8 mouse cellular contexts compared by ENCODE assay signal in genomic region chr4:81564446-81564845, GRCm38 (mm10).
DNase-seq lines count a peak whose midpoint lies in the region; ATAC-seq and TF ChIP-seq lines count a peak whose summit lies in the region.

No protein-coding gene starts in this region.

- H3K9ac ChIP-seq in intestine, postnatal 0 days (ENCODE audit: low read depth, low read length), result no peak overlapping the region
- no peak overlapping the region for H3K9ac ChIP-seq in intestine, embryonic 15.5 days
- no peak overlapping the region for H3K9ac ChIP-seq in forebrain, embryonic 14.5 days (ENCODE audit: low read length)
- H3K9ac ChIP-seq in midbrain, embryonic 15.5 days, result no peak overlapping the region

- ATAC-seq in intestine, postnatal 0 days, result no peak
- ATAC-seq in intestine, embryonic 15.5 days, result no peak
- no peak for ATAC-seq in forebrain, embryonic 14.5 days
- ATAC-seq in midbrain, embryonic 15.5 days (replicated peaks), result no peak

- no peak overlapping the region for H3K4me3 ChIP-seq in intestine, postnatal 0 days (ENCODE audit: low read depth, low read length)
- H3K4me3 ChIP-seq in intestine, embryonic 15.5 days (replicated peaks), result no peak overlapping the region
- H3K4me3 ChIP-seq in forebrain, embryonic 14.5 days (ENCODE audit: low read depth, low read length), result no peak overlapping the region
- H3K4me3 ChIP-seq in midbrain, embryonic 15.5 days, result no peak overlapping the region

- no peaks in the 10 kb centered on the region for H3K27me3 ChIP-seq in intestine, postnatal 0 days (replicated peaks; ENCODE audit: control insufficient read depth, insufficient read depth, low read length)
- H3K27me3 ChIP-seq in intestine, embryonic 15.5 days (replicated peaks), result no peaks in the 10 kb centered on the region
- H3K27me3 ChIP-seq in forebrain, embryonic 14.5 days (replicated peaks; ENCODE audit: control insufficient read depth, insufficient read depth, low read length), result 0 out of 2 replicates have a peak, but pooled peaks cover 2% of the 10 kb centered on the region
- 0 out of 2 replicates have a peak, but pooled peaks cover 5% of the 10 kb centered on the region for H3K27me3 ChIP-seq in midbrain, embryonic 15.5 days (replicated peaks)

- no peak overlapping the region for H3K27ac ChIP-seq in intestine, postnatal 0 days (ENCODE audit: low read depth, low read length)
- H3K27ac ChIP-seq in intestine, embryonic 15.5 days, result no peak overlapping the region
- no peak overlapping the region for H3K27ac ChIP-seq in forebrain, embryonic 14.5 days (ENCODE audit: low read depth, low read length)
- no peak overlapping the region for H3K27ac ChIP-seq in midbrain, embryonic 15.5 days

- 6% methylated on average over 6 of the region's 6 CpGs for WGBS in intestine, postnatal 0 days
- 8% methylated on average over 6 of the region's 6 CpGs for WGBS in intestine, embryonic 15.5 days
- 5% methylated on average over 6 of the region's 6 CpGs for WGBS in forebrain, embryonic 14.5 days
- WGBS in midbrain, embryonic 15.5 days, result 5% methylated on average over 6 of the region's 6 CpGs

- H3K9me3 ChIP-seq in intestine, postnatal 0 days (ENCODE audit: control insufficient read depth), result no peaks in the 10 kb centered on the region
- H3K9me3 ChIP-seq in intestine, embryonic 15.5 days, result no peaks in the 10 kb centered on the region
- no peaks in the 10 kb centered on the region for H3K9me3 ChIP-seq in forebrain, embryonic 14.5 days (replicated peaks; ENCODE audit: control insufficient read depth, low read length)
- H3K9me3 ChIP-seq in midbrain, embryonic 15.5 days, result no peaks in the 10 kb centered on the region

- no peaks in the 10 kb centered on the region for H3K4me1 ChIP-seq in intestine, postnatal 0 days (replicated peaks; ENCODE audit: control insufficient read depth, insufficient read depth, low read length)
- no peaks in the 10 kb centered on the region for H3K4me1 ChIP-seq in intestine, embryonic 15.5 days (replicated peaks)
- peaks cover 45% of the 10 kb centered on the region for H3K4me1 ChIP-seq in forebrain, embryonic 14.5 days (ENCODE audit: control insufficient read depth, insufficient read depth, low read length)
- peaks cover 33% of the 10 kb centered on the region for H3K4me1 ChIP-seq in midbrain, embryonic 15.5 days

- H3K36me3 ChIP-seq in intestine, postnatal 0 days (ENCODE audit: control insufficient read depth, insufficient read depth), result no peaks in the 10 kb centered on the region
- H3K36me3 ChIP-seq in intestine, embryonic 15.5 days, result no peaks in the 10 kb centered on the region
- no peaks in the 10 kb centered on the region for H3K36me3 ChIP-seq in forebrain, embryonic 14.5 days (ENCODE audit: control insufficient read depth, insufficient read depth, low read length)
- H3K36me3 ChIP-seq in midbrain, embryonic 15.5 days (replicated peaks), result no peaks in the 10 kb centered on the region

- no peak overlapping the region; the same call in 1 of the 2 replicates for H3K4me2 ChIP-seq in intestine, postnatal 0 days (replicated peaks; ENCODE audit: low read depth)
- no peak overlapping the region for H3K4me2 ChIP-seq in intestine, embryonic 15.5 days (replicated peaks)
- H3K4me2 ChIP-seq in forebrain, embryonic 14.5 days (ENCODE audit: low read length), result peak overlapping the region; percentile 28; the same call in 1 of the 2 replicates
- peak overlapping the region; percentile 37 for H3K4me2 ChIP-seq in midbrain, embryonic 15.5 days

- DNase-seq in MN1 (ENCODE audit: low spot score), result peak; percentile 44
- DNase-seq in forebrain, embryonic 14.5 days (ENCODE audit: low spot score), result peak; percentile 81
- no peak for DNase-seq in urinary bladder, postnatal 14 days (ENCODE audit: low spot score)
- no peak for DNase-seq in right cerebral cortex, adult 18-20 months
- DNase-seq in gastrocnemius, postnatal 10 days, result no peak

- peak; percentile 68 for TF ChIP-seq CTCF in intestine, postnatal 0 days (IDR thresholded peaks at IDR 0.05; ENCODE audit: low read depth)

Comparison
In these comparisons a context has a peak if more than half of its experiments do, and no peak if none do; other contexts are left out.
1. H3K4me2 ChIP-seq: peak in forebrain, embryonic 14.5 days (single experiment) and midbrain, embryonic 15.5 days (single experiment); none in intestine, postnatal 0 days (single experiment) and intestine, embryonic 15.5 days (single experiment).
2. DNase-seq: peak in MN1 (single experiment) and forebrain, embryonic 14.5 days (single experiment); none in urinary bladder, postnatal 14 days (single experiment), right cerebral cortex, adult 18-20 months (single experiment) and gastrocnemius, postnatal 10 days (single experiment).